Mouse (Mus musculus) liver, embryonic 14.5 days (tissue): Measurements from ENCODE around the gene Tubb3. TPM values are rescaled to one million over a fixed set of nuclear protein-coding genes. Genes with fewer than 3 reads are reported as not detected.
"Not testable (repeated sequence)": the region's sequence is repeated elsewhere in the genome, so short reads cannot be mapped to it uniquely, and the experiment has no call there.

ENCODE experiments used
- ATAC-seq: fragments of 200-750 bp; cut with Nextera tagmentation; 2 replicates; pipeline ENCODE4 v1.8.0; 2017; ENCODE audit warnings: moderate number of reproducible peaks, mild to moderate bottlenecking, moderate library complexity; ENCODE audit not compliant: insufficient read depth
- DNase-seq, 3 experiments: peaks; one replicate each; pipeline ENCODE4 v3.0.0-alpha.2; 2012 to 2013; ENCODE audit warnings: low read depth in 3 of 3, low spot score in 3 of 3
- H3K27ac ChIP-seq: fragments of 300-500 bp; sonication (generic); 2 replicates; pipeline ENCODE4 v1.5.1; 2014; ENCODE audit warnings: moderate library complexity, mild to moderate bottlenecking, control low read depth, inconsistent platforms
- H3K27me3 ChIP-seq: fragments of 300-500 bp; sonication (generic); 2 replicates; pipeline ENCODE4 v1.6.1; 2014; ENCODE audit warnings: mild to moderate bottlenecking, low read length, moderate library complexity; ENCODE audit not compliant: control insufficient read depth, insufficient read depth
- H3K36me3 ChIP-seq: fragments of 300-500 bp; sonication (generic); replicated peaks from 2 replicates; pipeline ENCODE4 v1.6.1; 2014; ENCODE audit warnings: low read depth; ENCODE audit not compliant: control insufficient read depth, insufficient read depth
- H3K4me1 ChIP-seq, 2 experiments: fragments of 200-500 bp in 1 of 2; fragments of 300-500 bp in 1 of 2; sonication (generic) in 1 of 2; replicated peaks; 2 replicates each; pipeline ENCODE4 v1.6.1; 2012 to 2014; ENCODE audit warnings: antibody characterized with exemption in 1 of 2, inconsistent platforms in 1 of 2, low read length in 1 of 2; ENCODE audit not compliant: control insufficient read depth in 2 of 2, insufficient read depth in 2 of 2
- H3K4me2 ChIP-seq: fragments of 300-500 bp; sonication (generic); 2 replicates; pipeline ENCODE4 v1.6.1; 2014; ENCODE audit warnings: low read depth, mild to moderate bottlenecking, control low read depth, moderate library complexity
- H3K4me3 ChIP-seq, 2 experiments: fragments of 200-500 bp in 1 of 2; fragments of 300-500 bp in 1 of 2; sonication (generic) in 1 of 2; 2 replicates each; pipeline ENCODE4 v1.5.1; 2012 to 2014; ENCODE audit warnings: low read depth in 2 of 2, low read length in 2 of 2, mild to moderate bottlenecking in 2 of 2, control low read depth in 1 of 2, inconsistent platforms in 1 of 2, moderate library complexity in 1 of 2; ENCODE audit not compliant: insufficient read depth in 1 of 2
- H3K9ac ChIP-seq: fragments of 300-500 bp; sonication (generic); replicated peaks from 2 replicates; pipeline ENCODE4 v1.6.1; 2014; ENCODE audit warnings: mild to moderate bottlenecking, control low read depth, moderate library complexity
- H3K9me3 ChIP-seq: fragments of 300-500 bp; sonication (generic); 2 replicates; pipeline ENCODE4 v1.6.1; 2016; ENCODE audit warnings: low read length, mixed read lengths; ENCODE audit not compliant: control insufficient read depth
- CTCF ChIP-seq: IDR thresholded peaks from 2 replicates; pipeline ENCODE4 v1.5.1; 2016; ENCODE audit warnings: antibody characterized with exemption, low read depth, control low read depth
- EP300 ChIP-seq: IDR thresholded peaks from 2 replicates; pipeline ENCODE4 v1.6.1; 2016; ENCODE audit warnings: antibody characterized with exemption, low read depth
- WGBS: fragments of 180-500 bp; shearing (Covaris S2); extraction: QIAGEN DNeasy Blood & Tissue Kit; methylation state at CpG from one replicate; pipeline ENCODE4 v1.1.7; 2014; ENCODE audit not compliant: insufficient replicate concordance; 5-methylcytosine and 5-hydroxymethylcytosine counted together
- polyA plus RNA-seq, 2 experiments: library from polyadenylated mRNA; depleted of rRNA in 1 of 2; stranded (reverse) in 1 of 2; unstranded in 1 of 2; fragments of >200 nt; fragmentation: Nextera tagmentation in 1 of 2; extraction: Ambion mirVana in 1 of 2; gene quantifications; 2 replicates each; pipeline versions ENCODE4 v1.2.1 to v1.2.3; 2012 to 2014

Tubb3 gene
- polyA plus RNA-seq, 2 experiments = 0.42 to 0.70 TPM

DNA sequence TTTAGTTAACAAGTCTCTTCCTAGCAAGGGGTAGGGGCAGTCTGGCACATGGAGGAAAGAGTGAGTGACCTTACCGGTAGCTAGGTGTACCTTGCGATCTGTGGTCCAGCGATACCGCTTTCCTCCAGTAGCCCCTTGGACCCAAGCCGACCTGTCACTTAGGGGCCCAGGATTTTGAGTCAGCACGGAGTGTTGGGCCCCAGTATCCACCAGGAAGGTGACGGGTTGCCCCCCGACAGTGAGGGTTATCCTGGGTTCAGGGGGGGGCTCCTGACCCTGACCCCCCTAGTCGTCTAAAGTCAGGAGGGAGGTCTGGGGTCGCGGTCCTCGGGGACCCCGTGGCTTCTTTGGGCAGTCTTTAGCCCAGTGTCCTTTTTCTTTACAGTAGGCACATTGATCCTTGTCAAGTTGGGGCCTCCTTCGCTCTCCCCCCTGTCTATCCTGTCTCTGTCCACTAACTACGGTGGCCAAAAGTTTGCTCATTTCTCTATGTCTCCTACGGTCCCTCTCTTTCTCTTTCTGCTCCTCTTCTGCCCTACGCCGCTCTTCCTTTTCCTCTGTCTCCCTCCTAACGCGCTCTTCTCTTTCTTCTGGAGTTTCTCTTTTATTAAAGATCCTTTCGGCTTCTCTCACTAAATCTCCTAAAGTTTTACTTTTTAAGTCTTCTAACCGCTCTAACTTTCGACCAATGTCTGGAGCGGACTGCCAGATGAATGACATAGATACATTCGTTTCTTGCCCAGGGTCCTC lies 20.6 kb downstream of the Tubb3 start:
- peaks cover 32% of the 10 kb centered on the region for H3K9me3 ChIP-seq
- H3K4me3 ChIP-seq = no peak overlapping the region
- H3K27me3 ChIP-seq = no peaks in the 10 kb centered on the region
- no peak overlapping the region for H3K9ac ChIP-seq
- no peaks in the 10 kb centered on the region for H3K4me1 ChIP-seq
- DNase-seq (no peak), ATAC-seq (no peak)
- no peak overlapping the region for H3K27ac ChIP-seq
- H3K4me2 ChIP-seq = no peak overlapping the region
- no peak for TF ChIP-seq EP300
- no peak for TF ChIP-seq CTCF
- WGBS = 85% methylated on average over 25 of the region's 25 CpGs
- no peaks in the 10 kb centered on the region for H3K36me3 ChIP-seq

DNA sequence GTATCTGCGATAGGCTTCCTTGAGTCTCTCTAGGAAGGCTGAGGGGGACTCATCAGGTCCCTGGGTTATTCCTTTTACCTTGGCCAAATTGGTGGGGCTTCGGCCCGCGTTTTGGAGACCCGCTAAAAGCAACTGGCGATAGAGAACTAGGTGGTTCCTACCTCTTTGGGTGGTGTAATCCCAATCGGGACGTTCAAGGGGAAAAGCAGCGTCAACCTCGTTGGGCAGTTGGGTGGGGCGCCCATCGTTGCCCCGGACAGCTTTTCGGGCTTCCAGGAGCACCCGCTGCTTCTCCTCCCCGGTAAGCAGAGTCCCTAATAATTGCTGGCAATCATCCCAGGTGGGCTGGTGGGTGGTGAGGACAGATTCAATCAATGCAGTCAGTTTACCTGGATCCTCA lies 21.2 kb downstream of the Tubb3 start:
- no peaks in the 10 kb centered on the region for H3K4me1 ChIP-seq
- no peak overlapping the region for H3K4me3 ChIP-seq
- H3K4me2 ChIP-seq = no peak overlapping the region
- 83% methylated on average over 16 of the region's 16 CpGs for WGBS
- H3K36me3 ChIP-seq = no peaks in the 10 kb centered on the region
- H3K27me3 ChIP-seq = no peaks in the 10 kb centered on the region
- ATAC-seq (no peak), DNase-seq (no peak)
- peaks cover 26% of the 10 kb centered on the region for H3K9me3 ChIP-seq
- no peak overlapping the region for H3K9ac ChIP-seq
- TF ChIP-seq EP300 (no peak), CTCF (no peak)
- no peak overlapping the region for H3K27ac ChIP-seq

DNA sequence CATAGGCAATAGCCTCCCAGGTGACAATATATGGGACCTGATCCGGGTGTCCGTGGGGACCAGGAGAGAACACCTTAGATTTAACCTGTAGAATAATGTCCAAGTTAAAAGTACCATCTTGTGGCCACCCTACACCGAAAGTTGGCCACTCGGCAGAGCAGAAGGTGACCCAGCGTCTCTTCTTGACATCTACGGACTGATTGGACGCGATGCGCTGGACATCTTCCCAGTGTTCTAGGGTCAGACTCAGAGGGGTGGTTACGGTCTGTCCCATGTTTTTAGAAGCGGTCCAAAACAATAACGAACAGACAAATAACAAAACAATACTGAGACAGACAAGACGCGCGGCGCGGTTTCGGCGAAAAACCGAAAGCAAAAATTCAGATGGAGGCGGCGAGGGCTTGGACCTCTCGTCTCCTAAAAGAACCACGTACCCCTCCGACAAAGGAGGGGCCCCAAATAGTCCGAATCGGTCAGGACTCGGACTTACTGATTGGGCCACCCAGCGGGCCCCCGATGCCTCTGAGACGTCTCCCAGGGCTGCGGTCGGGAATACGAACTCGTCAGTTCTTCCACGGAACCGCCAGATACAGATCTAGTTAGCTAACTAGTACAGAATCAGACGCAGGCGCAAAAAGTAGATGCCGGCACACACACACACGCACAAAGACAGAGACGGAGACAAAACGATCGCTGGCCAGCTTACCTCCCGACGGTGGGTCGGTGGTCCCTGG lies 22.2 kb downstream of the Tubb3 start:
- H3K36me3 ChIP-seq, H3K4me1 ChIP-seq, ATAC-seq, H3K27ac ChIP-seq, H3K4me3 ChIP-seq, H3K27me3 ChIP-seq, H3K4me2 ChIP-seq, DNase-seq, H3K9ac ChIP-seq: not testable (repeated sequence)
- peaks cover 16% of the 10 kb centered on the region for H3K9me3 ChIP-seq
- 92% methylated on average over 47 of the region's 47 CpGs for WGBS

DNA sequence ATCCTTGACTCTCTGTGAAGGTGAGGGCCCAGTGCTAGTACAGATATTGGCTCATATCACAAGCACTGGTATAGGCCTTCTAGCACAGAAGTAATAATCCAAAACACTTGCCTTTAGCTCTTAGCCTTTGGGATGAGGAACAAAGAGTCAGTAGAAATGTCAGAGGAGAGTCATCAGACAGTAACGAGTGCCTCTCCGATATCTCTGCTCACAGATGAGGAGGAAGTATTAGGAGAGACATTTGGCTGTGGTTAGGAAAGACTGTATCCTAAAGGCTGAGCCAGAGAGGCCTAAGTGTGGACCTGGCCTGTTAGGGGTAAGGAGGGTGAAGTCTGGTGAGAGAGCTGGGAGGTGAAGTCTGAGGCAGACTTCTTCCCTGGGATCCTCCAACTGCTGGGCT lies 30.6 kb downstream of the Tubb3 start:
- no peak for TF ChIP-seq CTCF
- no peak for TF ChIP-seq EP300
- H3K9ac ChIP-seq = no peak overlapping the region
- H3K27ac ChIP-seq = no peak overlapping the region
- H3K27me3 ChIP-seq = no peaks in the 10 kb centered on the region
- H3K4me2 ChIP-seq = no peak overlapping the region
- WGBS = 39% methylated on average over 2 of the region's 2 CpGs
- DNase-seq (no peak), ATAC-seq (no peak)
- H3K4me3 ChIP-seq = no peak overlapping the region
- H3K36me3 ChIP-seq = no peaks in the 10 kb centered on the region
- no peaks in the 10 kb centered on the region for H3K9me3 ChIP-seq
- peaks cover 4 to 10% of the 10 kb centered on the region in 2 experiments; a peak in 3 of 4 replicates for H3K4me1 ChIP-seq

DNA sequence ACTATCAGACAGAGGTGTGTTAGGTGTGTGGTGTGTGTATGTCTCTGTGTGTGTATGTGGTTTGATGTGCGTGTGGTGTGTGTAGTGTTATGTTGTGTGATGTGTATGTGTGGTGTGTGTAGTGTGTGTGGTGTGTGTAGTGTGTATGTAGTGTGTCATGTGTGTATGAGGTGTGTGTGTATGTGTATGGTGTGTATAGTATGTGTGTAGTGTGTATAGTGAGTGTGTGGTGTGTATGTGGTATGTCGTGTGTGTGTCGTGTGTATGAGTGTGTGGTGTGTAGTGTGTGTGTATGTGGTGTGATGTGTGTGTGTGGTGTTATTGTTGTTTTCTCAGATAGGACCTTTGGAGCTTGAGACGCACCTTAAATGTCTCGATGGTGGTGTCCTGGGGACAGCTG lies 31.1 kb downstream of the Tubb3 start:
- peak overlapping the region; percentile 72 to 85; a peak in 2 of 4 replicates for H3K4me3 ChIP-seq
- H3K9me3 ChIP-seq = no peaks in the 10 kb centered on the region
- H3K4me2 ChIP-seq = peak overlapping the region; percentile 81
- ATAC-seq (no peak), DNase-seq (no peak)
- TF ChIP-seq EP300 = no peak
- no peak for TF ChIP-seq CTCF
- 72% methylated on average over 5 of the region's 5 CpGs for WGBS
- no peaks in the 10 kb centered on the region for H3K36me3 ChIP-seq
- H3K9ac ChIP-seq = no peak overlapping the region
- no peaks in the 10 kb centered on the region for H3K27me3 ChIP-seq
- H3K4me1 ChIP-seq = peaks cover 4 to 10% of the 10 kb centered on the region in 2 experiments; a peak in 3 of 4 replicates
- no peak overlapping the region for H3K27ac ChIP-seq
